Mouse (Mus musculus) macrophage (primary cell): Measurements from ENCODE around the gene Kcnh4. TPM values are rescaled to one million over a fixed set of nuclear protein-coding genes. Genes with fewer than 3 reads are reported as not detected.
"Not testable (repeated sequence)": the region's sequence is repeated elsewhere in the genome, so short reads cannot be mapped to it uniquely, and the experiment has no call there.

Source experiments
- H3K27ac ChIP-seq: fragments of 350-480 bp; formaldehyde crosslinking; 2 replicates; pipeline ENCODE4 v1.9.0; 2021
- H3K36me3 ChIP-seq: fragments of 350-480 bp; formaldehyde crosslinking; 2 replicates; pipeline ENCODE4 v1.9.0; 2021; ENCODE audit errors: inconsistent target
- H3K4me3 ChIP-seq: fragments of 350-480 bp; formaldehyde crosslinking; 2 replicates; pipeline ENCODE4 v1.9.0; 2021; ENCODE audit errors: inconsistent target
- H3K79me2 ChIP-seq: fragments of 350-480 bp; formaldehyde crosslinking; 2 replicates; pipeline ENCODE4 v1.9.0; 2021; ENCODE audit errors: inconsistent target
- WGBS: methylation state at CpG from one replicate; pipeline ENCODE4 v1.1.7; 2026; ENCODE audit warnings: inconsistent platforms; ENCODE audit not compliant: missing documents; 5-methylcytosine and 5-hydroxymethylcytosine counted together
- polyA plus RNA-seq: library from polyadenylated mRNA; stranded (reverse); fragments of 250-400 nt; gene quantifications from 3 replicates; pipeline ENCODE4 v1.2.4, GENCODE M21; 2018; ENCODE audit warnings: inconsistent platforms
- total RNA-seq, 78 experiments: library from RNA; depleted of rRNA; stranded (reverse); fragments of 250-400 nt; gene quantifications; 1 replicate in 9 of 78; 2 replicates in 24 of 78; 3 replicates in 43 of 78; 4 replicates in 2 of 78; pipeline ENCODE4 v1.2.4; 2018; ENCODE audit warnings: inconsistent platforms in 56 of 78

Gene Kcnh4
- 1 to 10 TPM in 3 of 26 experiments, under 1 TPM in 18, not detected in 5; 0.18 to 3.5 (median 0.32) TPM for total RNA-seq (2018; cell fraction: chromatin; rRNA removed)
- total RNA-seq (2018; cell fraction: cytosol; rRNA removed) = under 1 TPM in 14 of 26 experiments, not detected in 12; 0.03 to 0.52 (median 0.06) TPM
- total RNA-seq (2018; cell fraction: nucleus; rRNA removed) = 1 to 10 TPM in 3 of 26 experiments, under 1 TPM in 12, not detected in 11; 0.10 to 2.2 (median 0.30) TPM
- polyA plus RNA-seq = not detected in 3 replicates

DNA sequence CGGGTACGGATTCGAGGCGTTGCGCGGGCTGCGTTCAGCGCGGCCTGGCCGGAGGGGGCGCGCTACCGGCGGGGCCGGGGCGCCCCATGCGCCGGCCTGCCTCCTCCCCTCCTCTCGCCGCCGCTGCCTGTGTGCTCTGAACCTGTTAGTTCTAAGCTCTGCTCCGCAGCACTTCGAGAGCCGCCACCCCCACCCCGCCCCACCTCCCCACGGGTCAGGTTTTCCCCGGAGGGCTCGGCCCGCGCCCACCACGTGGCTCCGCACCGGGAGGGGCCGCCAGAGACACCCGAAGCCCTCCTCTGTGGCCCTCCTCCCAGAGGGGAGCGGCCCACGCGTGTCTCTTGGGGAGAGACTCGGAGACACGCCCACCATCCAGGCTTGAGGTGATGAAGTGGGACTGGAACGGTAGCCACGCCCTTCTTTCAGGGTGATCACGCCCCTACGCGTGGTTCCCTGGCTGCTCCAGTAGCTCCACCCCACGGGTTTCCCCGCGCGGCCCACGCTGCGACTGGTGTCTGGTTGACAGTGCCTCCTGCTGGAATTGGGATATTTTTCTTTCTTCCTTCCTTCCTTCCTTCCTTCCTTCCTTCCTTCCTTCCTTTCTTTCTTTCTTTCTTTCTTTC is at the start of gene Kcnh4:
Gene Kcnh4 (minus strand): TSS at position 332 of the 623 bp plus-strand sequence.
- Histone ChIP-seq H3K27ac (no peak within 1 kb of the TSS), H3K79me2 (no peaks in the 10 kb centered on the region), H3K36me3 (no peaks in the 10 kb centered on the region), H3K4me3 (no peak within 1 kb of the TSS)
- 3% methylated on average over 47 of the region's 51 CpGs for WGBS

DNA sequence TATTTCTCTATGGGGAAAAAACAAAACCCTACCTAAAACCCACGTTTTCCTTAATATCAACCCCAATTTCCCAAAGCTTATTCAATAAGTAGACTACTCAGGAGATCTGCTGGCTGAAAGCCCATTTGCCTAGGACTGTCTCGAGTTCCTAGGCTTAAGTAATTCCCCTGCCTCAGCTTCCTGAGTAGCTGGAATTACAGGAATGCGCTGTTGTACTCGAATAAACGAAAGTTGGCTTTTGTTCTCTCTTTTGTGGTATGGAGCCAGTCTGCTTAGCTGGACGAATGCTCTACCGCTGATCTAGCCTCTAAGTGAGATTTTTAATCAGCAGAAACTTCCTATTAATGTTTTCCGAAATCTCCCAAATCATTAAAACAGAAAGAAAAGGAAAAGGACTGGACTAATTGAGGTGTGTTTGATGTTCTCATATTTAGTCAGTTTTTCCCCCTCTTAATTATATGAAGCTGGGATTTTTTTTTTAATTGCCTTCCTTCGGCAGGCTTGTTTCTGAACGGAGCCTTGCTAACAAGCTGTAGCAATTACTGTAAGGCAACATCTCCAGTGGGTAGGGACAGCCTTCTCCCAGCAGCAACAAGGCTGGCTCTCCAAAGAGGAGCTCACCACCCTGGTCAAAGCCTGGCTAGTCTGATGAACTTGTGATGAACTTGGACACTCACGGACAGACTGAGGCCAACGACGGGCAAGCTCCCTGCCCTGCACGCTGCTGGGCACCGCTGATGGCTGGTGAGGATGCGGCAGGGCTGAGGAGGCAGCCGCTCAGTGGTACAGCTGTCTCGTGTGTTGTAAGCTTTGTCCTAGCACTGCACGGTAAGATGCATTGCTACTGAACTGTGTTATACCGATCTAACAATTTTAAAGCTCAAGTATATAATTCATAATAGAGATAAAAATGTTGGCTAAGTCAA is 46.9 kb upstream of the Kcnh4 start:
- Histone ChIP-seq H3K27ac (no peak overlapping the region), H3K36me3 (peaks cover 35% of the 10 kb centered on the region), H3K4me3 (no peak overlapping the region), H3K79me2 (peaks cover 48% of the 10 kb centered on the region)
- WGBS = 92% methylated on average over 20 of the region's 20 CpGs

DNA sequence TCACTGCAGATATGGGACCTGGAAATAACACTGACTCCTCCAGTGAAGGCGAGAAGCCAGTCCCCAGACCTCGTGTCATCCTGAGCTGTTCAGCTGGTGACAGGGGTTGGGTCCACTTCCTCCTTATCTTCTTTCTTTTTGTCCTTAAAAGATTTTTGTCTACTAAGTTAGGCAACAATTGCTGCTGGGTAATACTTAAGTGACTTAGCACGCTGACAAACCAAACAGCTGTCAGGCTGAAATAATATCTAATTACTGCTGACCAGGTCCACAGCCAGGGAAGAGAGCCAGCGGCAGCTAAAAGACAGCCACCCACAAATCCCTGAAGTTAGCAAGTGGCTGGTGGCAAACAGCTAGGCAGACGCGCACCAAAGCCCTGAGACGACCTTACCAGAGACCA is 45.8 kb upstream of the Kcnh4 start:
- 41% methylated on average over 7 of the region's 7 CpGs for WGBS
- Histone ChIP-seq H3K27ac (peak overlapping the region; percentile 54), H3K4me3 (no peak overlapping the region), H3K79me2 (peaks cover 37% of the 10 kb centered on the region), H3K36me3 (peaks cover 45% of the 10 kb centered on the region)

DNA sequence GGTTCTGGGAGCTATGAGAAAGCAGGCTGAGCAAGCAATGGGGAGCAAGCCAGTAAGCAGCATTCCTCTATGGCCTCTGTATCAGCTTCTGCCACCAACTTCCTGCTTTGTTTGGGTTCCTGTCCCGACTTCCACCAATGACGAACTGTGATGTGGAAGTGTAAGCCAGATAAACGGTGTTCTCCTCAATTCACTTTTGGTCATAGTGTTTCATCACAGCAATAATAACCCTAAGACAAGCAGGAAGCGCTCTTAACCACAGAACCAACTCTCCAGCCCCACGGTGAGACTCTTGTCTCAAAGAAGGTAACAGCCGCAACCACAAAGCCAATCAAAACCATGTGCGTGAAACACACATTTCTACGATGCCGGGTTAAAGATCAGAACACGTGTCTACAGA is 44.7 kb upstream of the Kcnh4 start:
- WGBS = 45% methylated on average over 10 of the region's 10 CpGs
- H3K36me3 ChIP-seq = peaks cover 54% of the 10 kb centered on the region

DNA sequence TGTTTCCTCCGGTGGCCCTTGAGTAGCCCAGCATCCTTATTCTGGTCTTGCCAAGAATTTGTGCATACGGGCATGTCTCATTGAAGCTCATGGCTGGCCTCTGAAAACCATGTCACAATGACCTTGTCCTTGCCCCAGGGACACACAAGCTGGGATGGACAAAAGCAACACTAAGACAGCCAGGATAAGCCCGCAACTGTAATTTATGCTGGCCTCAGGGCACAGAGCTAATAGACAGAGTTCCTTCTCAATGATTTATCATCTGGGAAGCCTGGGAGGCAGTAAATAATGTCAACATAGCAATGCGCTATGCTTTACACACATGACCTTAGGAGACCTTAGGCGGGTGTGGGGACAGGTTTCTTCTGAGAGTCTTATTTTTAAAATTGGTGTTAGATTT is 39.7 kb upstream of the Kcnh4 start:
- H3K79me2 ChIP-seq = no peaks in the 10 kb centered on the region
- H3K36me3 ChIP-seq = peaks cover 79% of the 10 kb centered on the region
- H3K4me3 ChIP-seq = no peak overlapping the region
- 93% methylated on average over 5 of the region's 5 CpGs for whole genome bisulfite sequencing
- no peak overlapping the region for H3K27ac ChIP-seq

More for the DNA sequence above, 44.7 kb upstream of the Kcnh4 start:
- Histone ChIP-seq H3K27ac (no peak overlapping the region), H3K79me2 (peaks cover 26% of the 10 kb centered on the region), H3K4me3 (no peak overlapping the region)

DNA sequence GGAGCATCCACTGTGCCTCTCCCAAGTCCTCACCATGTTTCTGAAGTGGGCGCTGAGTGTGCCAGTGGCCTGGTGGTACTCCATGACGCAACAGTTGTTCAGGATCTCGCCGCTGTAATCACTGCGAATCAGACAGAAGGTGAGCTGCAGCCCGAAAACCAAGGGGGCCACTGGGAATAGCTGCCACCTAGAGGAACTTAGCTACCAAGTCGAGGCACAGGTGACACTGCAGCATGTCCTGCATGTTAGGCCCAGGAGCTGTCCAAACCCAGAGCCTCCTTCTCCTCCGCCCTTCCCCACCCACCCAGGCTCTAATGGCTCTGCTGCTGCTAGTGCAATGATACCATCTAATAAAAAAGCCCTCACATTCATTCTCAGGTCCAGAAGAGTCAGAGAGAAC is 36.8 kb upstream of the Kcnh4 start:
- WGBS = 88% methylated on average over 8 of the region's 8 CpGs
- no peak overlapping the region for H3K27ac ChIP-seq
- H3K79me2 ChIP-seq = no peaks in the 10 kb centered on the region
- no peak overlapping the region for H3K4me3 ChIP-seq
- peaks cover 74% of the 10 kb centered on the region for H3K36me3 ChIP-seq

DNA sequence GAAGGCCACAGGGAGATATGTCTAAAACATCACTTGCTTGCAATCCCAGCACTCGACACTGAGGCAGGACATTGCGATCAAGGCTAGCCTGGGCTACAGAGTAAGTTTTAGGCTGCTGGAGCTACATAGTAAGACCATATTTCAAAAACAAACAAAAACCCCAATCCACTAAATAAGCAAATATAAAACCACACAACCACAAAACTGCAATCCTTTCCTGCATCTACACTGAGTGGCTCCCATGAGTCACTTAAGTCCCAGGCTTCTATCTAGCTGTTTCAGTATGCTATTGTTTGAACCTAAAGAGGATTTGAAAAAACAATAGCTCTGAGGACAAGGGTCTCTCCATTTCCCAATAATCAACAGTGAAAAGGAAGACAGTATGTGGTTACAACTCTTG is 35.6 kb upstream of the Kcnh4 start:
- peaks cover 76% of the 10 kb centered on the region for H3K36me3 ChIP-seq

DNA sequence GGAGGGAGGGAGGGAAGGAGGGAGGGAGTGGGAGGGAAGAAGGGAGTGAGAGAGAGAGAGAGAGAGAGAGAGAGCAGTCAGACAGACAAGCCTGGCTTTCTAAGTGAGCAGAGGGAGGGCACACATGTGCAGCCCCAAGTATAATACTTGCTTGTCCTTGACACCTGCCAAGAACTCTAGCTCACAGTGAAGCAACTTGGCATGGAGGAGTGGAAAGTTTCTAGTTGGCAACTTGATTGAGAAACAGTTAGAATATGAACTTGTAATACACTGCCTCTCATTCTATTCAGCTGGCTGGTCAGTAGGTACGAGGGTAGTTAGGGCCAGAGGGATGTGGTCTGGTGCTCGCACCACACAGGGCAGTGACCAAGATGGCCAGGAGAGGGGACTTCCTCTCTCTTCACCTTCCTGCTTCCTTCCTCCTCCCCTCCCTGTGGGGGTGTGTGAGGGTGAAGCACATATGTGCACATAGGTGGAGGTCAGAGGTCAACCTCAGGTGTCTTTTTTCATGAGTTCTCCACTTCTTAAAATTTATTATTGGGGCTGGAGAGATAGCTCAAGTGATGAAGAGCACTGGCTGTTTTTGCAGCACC is 31.8 kb upstream of the Kcnh4 start:
- WGBS = 85% methylated on average over 2 of the region's 2 CpGs
- H3K79me2 ChIP-seq = no peaks in the 10 kb centered on the region
- H3K4me3 ChIP-seq = no peak overlapping the region
- H3K27ac ChIP-seq = no peak overlapping the region
- H3K36me3 ChIP-seq = peaks cover 93% of the 10 kb centered on the region

More for the DNA sequence above, 35.6 kb upstream of the Kcnh4 start:
- no peak overlapping the region for H3K27ac ChIP-seq
- WGBS = 100% methylated on average over 2 of the region's 2 CpGs
- no peaks in the 10 kb centered on the region for H3K79me2 ChIP-seq
- H3K4me3 ChIP-seq = no peak overlapping the region

DNA sequence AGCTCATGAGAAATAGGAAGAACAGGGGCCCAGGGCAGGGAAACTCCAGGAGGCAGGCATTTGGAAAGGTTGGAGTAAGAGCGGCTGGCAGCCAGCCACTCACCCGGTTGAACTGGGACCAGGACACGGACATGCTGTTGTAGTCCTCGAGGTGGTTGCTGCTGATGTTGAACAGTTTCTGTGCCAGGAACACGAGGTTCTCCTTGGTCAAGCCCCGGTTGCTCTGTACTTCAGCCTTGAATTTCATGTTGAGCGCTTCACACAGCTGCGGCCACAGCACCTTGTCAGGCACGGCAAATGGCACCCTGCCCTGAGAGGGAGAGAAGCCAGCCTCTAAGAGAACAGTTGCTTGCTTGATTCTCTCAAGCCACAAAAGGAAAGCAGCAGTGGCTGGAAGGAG is 30.9 kb upstream of the Kcnh4 start:
- H3K27ac ChIP-seq, H3K79me2 ChIP-seq, H3K4me3 ChIP-seq: not testable (repeated sequence)
- 100% methylated on average over 7 of the region's 9 CpGs for WGBS
- H3K36me3 ChIP-seq = peaks cover 90% of the 10 kb centered on the region

DNA sequence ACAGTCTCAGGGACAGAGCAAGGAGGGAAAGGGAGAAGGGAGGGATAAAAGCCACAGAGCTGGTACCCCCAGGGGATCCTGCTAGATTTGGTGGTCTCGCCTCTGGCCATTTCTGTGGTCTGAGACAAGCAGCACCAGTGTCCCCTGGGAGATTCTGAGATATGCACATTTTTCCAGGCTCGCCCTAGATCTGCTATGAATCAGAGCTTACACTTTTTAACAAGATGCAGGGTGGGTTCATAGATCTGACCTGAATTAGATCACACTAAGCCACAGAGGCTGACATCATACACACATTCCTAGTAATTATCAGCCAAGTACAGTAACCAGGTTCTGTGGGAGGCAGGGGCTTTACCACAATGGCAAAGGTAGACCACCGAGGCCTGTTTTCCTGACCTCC is 30.0 kb upstream of the Kcnh4 start:
- Histone ChIP-seq H3K79me2 (no peaks in the 10 kb centered on the region), H3K36me3 (peaks cover 91% of the 10 kb centered on the region), H3K4me3 (no peak overlapping the region), H3K27ac (no peak overlapping the region)
- 96% methylated on average over 3 of the region's 3 CpGs for WGBS

DNA sequence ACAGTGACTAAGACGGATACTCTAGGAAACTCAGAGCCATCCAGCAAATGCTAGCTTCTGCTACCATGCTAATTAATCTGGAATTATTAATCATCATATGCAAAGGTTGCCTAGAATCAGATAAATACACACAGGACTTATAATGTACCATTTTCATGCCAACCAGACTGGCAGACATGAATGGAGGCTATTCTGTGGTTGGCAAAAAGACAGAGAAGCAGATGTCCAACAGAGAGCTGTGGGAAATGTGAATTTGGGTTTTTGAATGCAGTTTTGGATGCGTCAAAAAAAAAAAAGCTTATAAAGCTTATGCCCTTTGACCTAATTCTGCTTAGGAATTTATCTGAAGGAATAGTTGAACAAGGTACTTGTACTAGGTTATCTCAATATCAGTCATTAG is 26.0 kb upstream of the Kcnh4 start:
- Histone ChIP-seq H3K36me3 (peaks cover 94% of the 10 kb centered on the region), H3K79me2 (no peaks in the 10 kb centered on the region), H3K27ac (no peak overlapping the region), H3K4me3 (no peak overlapping the region)
- WGBS = 100% methylated on average over 2 of the region's 2 CpGs

DNA sequence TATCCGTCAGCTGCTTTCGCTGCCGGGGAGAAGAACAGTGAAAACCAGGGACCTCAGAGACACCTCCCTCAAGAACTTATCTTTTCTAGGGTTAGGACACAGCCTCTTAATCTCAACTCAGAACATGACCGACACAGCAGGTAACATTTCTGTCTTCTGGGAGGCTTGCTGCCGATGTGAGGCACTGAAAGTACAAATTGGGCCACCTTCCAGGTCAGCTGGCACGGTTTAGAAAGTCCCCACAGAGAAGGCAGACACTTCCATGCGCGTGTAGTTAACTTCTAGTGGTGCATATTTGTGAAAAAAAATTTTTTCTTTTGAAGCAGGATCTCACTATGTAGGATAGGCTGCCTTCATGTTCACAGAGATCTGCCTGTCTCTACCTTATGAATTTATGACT is 24.5 kb upstream of the Kcnh4 start:
- peaks cover 94% of the 10 kb centered on the region for H3K36me3 ChIP-seq
- 92% methylated on average over 8 of the region's 8 CpGs for WGBS
- no peak overlapping the region for H3K27ac ChIP-seq
- no peaks in the 10 kb centered on the region for H3K79me2 ChIP-seq
- H3K4me3 ChIP-seq = no peak overlapping the region

DNA sequence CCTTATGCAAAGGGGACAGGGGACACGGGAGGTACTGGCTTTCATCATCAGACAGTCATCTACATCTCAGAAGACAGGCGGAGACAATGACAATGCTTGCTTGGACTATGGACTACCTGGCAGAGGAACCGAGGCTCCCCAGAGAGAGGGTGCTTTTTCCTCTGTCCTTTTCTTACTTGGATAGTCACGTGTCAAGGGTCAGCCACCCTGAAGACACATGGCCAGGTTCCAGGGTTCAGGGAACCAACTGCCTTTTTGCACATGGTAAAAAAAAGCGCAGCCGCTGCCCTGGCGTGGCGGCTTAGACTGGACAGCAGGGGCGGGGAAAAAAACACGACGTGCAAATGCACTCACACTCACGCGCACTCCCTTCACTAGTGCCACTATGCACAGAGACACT is 22.8 kb upstream of the Kcnh4 start:
- no peak overlapping the region for H3K27ac ChIP-seq
- peaks cover 77% of the 10 kb centered on the region for H3K36me3 ChIP-seq
- 92% methylated on average over 13 of the region's 13 CpGs for WGBS
- no peak overlapping the region for H3K4me3 ChIP-seq
- H3K79me2 ChIP-seq = no peaks in the 10 kb centered on the region

DNA sequence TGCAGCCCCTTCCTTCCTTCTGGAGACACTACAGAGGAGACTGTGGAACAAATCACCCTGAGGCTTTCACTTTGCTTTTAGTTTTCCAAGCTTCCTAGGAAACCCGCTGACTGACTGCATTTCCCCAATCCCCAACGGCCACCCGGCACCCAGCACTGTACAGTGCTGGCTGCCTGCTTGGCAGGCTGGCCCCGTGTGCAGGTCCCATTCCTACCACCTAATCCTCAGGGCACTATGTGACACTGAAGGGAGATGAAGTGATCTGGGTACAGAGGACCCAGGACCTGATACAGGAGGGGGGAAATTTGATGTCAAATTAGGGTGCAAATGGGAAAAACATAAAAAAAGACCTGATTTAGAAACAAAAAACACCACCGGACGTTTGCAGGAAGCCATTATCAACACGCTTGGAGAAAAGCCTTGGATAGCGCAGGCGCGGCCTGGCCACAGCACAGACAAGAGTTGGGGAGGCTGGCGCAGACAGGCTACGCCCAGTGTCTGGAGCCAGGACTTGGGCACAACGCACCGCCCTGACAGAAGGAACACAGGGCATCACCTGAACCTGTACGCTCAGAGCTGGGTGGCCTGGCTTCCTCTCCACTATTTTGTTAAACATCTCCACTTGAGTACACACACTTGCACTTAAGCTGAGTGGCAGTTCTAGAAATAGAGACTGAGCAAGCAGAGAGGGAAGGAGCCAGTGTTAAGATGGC is 22.2 kb upstream of the Kcnh4 start:
- H3K36me3 ChIP-seq = peaks cover 71% of the 10 kb centered on the region
- no peak overlapping the region for H3K27ac ChIP-seq
- no peak overlapping the region for H3K4me3 ChIP-seq
- H3K79me2 ChIP-seq = no peaks in the 10 kb centered on the region
- 95% methylated on average over 15 of the region's 15 CpGs for WGBS
